Mouse (Mus musculus): ENCODE results near the gene Capn15.

Gene Capn15

DNA sequence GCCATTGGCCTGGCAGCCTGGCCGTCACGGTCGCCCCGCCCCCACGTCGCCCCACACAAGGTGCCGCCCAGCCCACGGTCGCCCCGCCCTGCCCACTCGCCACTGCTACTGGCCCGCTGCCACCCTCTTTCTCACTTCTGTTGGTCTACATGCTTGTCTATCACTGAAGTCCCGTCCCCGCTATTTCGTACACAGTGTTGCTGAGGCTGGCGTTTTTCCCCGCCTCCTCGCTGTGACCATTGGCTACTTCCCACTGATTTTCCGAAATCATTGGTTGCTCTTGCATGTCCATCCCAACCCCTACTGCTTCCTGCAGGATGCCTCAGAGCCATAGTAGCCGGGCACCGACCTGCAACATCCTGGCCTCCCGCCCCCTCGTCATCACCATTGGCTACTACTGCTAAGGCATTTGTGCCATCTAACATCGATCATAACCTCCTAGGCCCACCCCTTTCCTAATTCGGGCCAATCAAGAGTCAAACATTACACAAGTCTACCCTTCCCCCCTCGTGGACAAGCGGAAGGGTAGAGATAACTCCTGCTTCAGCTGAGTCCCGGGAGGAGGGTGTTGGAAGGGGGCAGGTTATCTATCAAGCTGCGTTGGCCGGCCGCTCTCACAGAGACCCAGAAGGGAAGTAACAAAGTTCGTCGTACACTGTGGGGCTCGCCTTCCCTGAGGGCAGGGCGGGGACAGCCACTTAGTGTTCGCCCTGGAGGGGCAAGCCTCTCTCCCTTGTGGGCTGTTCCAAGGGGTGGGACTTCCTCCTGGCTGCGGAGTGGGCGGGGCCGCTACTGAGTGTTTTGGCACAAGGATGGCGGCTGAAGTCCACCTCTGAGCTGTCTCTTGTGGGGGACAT, 65.6 kb downstream of the Capn15 start:
- peak; percentile 99 to 100 for DNase-seq (ENCODE audit: low spot score in 2 of 2)

GRCm38 (mm10) chr17:25919144-25919785, 66.3 kb downstream of the Capn15 start, which contains the start of gene Rab40c:
Rab40c (minus strand) TSS chr17:25919727.
- DNase-seq (ENCODE audit: low spot score in 2 of 2): peak; percentile 23 to 35

DNA sequence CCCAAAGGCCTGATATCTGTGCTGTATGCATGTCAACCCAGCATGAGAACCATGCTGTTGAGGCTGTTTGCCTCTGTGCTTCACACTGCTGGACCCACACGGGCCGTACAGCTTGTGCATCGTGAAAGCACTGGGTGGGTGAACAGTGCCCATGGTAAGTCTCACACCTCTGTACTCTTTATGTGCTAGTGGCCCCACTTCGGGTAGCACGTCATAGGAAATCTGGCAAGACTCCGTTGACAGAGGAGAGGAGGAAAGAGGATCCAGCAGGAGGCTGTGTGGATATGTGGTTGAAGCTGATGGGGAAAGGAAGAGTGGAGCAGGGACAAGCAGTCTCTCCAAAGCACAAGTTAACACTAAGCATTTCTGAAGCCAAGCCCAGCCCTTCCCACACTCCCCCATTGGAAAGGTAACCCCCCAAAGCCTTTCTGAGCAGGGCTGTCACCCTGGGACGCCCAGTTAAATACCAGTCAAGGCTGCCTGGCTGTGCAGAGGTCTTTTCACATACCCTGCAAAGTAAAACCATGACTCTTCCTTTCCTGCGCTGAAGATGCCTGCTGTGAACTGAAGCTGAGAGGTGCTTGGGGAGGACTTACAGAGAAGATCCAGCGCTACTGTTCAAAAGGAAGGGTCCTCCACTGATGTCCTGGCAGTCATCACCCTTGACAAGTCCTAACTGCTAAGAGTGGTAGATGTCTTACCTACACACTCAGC, 67.4 kb downstream of the Capn15 start:
- DNase-seq (ENCODE audit: low spot score in 2 of 2): no peak

GRCm38 (mm10) chr17:25916931-25917647, 68.5 kb downstream of the Capn15 start:
- peak in 1 of 2 experiments; percentile 33 for DNase-seq (ENCODE audit: low spot score in 2 of 2)

- DNase-seq (ENCODE audit: low spot score in 2 of 2): no peak
Measured at GRCm38 (mm10) chr17:25914295-25914694, 71.3 kb downstream of the Capn15 start.

- DNase-seq (ENCODE audit: low spot score in 2 of 2): no peak
Measured at GRCm38 (mm10) chr17:25913877-25914275, 71.7 kb downstream of the Capn15 start.

DNA sequence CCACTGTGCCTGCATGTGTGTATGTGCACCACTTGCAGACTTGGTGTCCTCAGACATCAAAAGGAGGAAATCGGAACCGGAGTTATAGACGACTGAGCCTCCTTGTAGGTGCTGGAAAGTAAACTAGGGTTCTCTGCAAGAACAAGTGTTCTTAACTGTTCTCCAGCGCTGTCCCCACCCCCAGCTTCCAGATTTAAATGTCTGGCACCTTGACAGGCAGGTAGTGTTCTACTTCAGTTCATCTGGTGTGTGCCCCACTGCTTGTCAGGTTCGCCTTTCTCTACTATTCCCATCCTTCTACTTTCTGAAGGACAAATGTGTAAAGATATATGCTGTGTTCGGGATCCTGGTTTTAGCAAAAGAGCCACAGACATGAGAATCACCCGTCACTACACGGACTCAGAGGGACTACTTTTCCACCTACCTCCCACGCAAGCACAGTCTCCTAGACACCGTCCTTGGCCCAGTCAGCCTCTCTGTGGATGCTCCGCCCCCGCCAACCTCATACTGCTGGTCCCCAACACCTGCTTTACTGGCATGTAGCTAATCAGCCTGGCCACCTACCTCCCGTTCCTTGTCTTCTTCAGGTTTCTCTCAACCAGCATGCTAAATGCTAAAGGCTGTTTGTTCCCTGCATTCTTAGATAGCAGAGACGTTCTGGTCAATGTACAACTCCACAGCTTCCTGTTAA, 72.3 kb downstream of the Capn15 start:
- no peak for DNase-seq (ENCODE audit: low spot score in 2 of 2)

- peak; percentile 23 to 35 for DNase-seq (ENCODE audit: low spot score in 2 of 2)
Measured at GRCm38 (mm10) chr17:25911816-25912215, 73.8 kb downstream of the Capn15 start.
